Mouse (Mus musculus) bone marrow macrophage, adult 2 months (primary cell): Measurements from ENCODE around the gene Tbxa2r. TPM values are rescaled to one million over a fixed set of nuclear protein-coding genes. Genes with fewer than 3 reads are reported as not detected.

Experiments
- H3K27ac ChIP-seq: 2 replicates; pipeline ENCODE4 v1.5.1; 2012; ENCODE audit warnings: low read depth, low read length; ENCODE audit not compliant: insufficient read depth
- H3K4me1 ChIP-seq: 2 replicates; pipeline ENCODE4 v1.6.1; 2012; ENCODE audit warnings: low read length; ENCODE audit not compliant: control insufficient read depth, insufficient read depth
- H3K4me3 ChIP-seq: 2 replicates; pipeline ENCODE4 v1.5.1; 2012; ENCODE audit warnings: mild to moderate bottlenecking, low read length, moderate library complexity; ENCODE audit not compliant: insufficient read depth
- CTCF ChIP-seq: IDR thresholded peaks from 2 replicates; pipeline ENCODE4 v1.5.1; 2012; ENCODE audit warnings: low read depth, mild to moderate bottlenecking, low read length, moderate library complexity
- POLR2A ChIP-seq: IDR thresholded peaks from 2 replicates; pipeline ENCODE4 v1.6.1; 2012; ENCODE audit warnings: mild to moderate bottlenecking, low read depth, low read length, borderline replicate concordance
- polyA plus RNA-seq: library from polyadenylated mRNA; stranded (reverse); fragments of >200 nt; gene quantifications from 2 replicates; pipeline ENCODE4 v1.2.4, GENCODE M21; 2012; ENCODE audit not compliant: missing spikeins, insufficient read depth, insufficient read length

Tbxa2r gene
- polyA plus RNA-seq, 1 experiment, result not detected

DNA sequence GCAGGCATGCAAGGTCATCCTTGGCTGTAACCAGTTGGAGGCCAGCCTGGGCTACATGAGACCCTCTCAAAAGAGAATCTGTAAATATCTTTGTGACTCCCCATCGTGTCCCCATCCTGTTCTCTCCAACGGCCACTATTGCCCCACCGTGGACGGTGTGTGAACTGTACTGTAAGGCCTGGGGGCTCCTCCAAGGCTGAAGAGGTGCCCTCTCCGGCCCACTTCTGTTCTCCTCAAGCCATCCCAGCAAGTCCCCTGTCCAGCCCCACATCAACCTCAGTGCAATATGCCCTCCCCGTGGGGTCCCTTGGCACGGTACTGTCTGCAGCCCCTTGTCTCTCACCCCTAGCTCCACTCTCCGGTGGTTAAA, 9.2 kb upstream of the Tbxa2r start:
- H3K4me1 ChIP-seq, result peaks cover 15% of the 10 kb centered on the region
- TF ChIP-seq CTCF, result no peak
- TF ChIP-seq POLR2A, result no peak
- peak overlapping the region; percentile 85 for H3K27ac ChIP-seq
- H3K4me3 ChIP-seq, result peak overlapping the region; percentile 58

DNA sequence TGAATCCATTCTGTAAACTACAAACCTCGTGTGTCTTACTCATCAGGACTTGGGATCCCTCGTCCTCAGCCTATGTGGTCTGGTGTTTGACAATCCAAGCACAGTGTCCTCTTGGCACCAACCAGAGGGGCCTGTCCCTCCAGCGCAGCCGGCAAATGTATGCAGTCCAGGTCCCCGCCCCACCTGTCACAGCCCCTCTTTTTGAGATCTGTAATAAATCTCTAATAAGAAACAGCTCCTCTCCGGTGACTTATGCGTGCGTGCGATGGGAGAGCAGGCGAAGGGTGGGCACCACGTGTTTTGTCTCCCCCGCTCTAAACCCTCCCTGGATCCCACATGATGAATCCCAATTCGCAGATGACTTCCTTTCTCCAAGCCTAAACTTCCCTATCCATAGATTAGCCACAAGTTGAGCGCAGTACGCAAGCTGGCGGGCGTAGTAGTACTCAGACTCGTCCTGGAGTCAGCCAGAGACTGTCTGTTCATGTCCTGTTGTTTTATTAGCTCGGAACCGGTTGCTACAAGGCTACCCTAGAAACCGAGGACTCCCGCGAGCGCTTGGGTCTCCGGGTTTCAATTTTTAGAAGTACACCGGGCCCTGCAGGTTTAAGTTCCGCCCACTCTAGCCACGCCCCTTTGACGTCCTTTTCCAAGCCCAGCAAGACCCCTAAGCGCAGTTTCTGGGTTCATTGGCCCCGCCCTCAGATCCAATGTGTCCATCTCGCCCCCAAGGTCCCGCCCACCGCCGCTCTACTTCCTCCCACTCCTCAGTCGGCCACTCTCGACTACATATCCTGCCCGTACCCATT, 8.6 kb upstream of the Tbxa2r start:
- TF ChIP-seq POLR2A (no peak), CTCF (no peak)
- H3K4me3 ChIP-seq, result peak overlapping the region; percentile 58
- peaks cover 15% of the 10 kb centered on the region for H3K4me1 ChIP-seq
- peak overlapping the region; percentile 85 for H3K27ac ChIP-seq

DNA sequence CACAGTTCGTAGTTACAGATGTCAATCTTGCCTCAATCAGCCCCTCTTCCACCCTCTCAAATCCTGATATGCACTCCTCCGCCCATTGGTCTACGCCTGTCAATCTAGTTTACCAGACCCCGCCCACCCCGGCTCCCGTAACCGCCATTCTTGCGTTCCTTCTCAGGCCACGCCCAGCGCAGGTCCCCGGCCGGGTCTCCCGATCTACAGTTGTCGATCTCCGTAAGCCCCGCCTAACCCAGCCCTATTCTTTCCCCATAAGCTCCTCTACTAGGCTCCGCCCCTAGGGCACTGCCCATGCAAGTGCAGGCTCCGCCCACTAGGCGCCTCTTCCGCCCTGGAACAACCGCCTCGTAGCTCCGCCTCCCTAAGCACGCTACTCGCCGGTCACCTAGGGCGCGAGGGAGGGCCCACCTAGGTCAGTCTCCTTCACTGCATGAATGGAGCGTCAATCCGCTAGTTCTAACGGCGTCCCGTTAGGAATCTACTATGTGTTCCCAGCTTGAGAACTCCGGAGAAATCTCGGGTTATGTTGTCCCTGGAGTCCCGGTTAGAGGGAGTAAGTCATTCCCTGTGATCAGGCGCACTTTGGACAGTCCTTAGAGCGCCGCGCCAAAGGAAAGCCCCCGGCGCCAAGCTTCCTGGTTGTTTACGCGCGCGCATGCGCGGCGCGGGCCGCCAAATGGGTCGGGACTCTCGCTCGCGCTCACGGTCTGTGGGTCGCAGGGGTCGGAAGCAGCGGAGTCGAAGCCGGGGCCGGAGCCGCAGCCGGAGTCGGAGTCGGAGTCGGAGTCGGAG, 7.8 kb upstream of the Tbxa2r start, which contains the start of gene Cactin:
Gene Cactin, plus strand, starts transcription at position 554 of the 798 bp plus-strand sequence.
- no peak for TF ChIP-seq POLR2A
- TF ChIP-seq CTCF, result no peak
- Histone ChIP-seq H3K4me3 (peak within 1 kb of the TSS; percentile 92), H3K4me1 (peaks cover 15% of the 10 kb centered on the region), H3K27ac (peak within 1 kb of the TSS; percentile 96)

DNA sequence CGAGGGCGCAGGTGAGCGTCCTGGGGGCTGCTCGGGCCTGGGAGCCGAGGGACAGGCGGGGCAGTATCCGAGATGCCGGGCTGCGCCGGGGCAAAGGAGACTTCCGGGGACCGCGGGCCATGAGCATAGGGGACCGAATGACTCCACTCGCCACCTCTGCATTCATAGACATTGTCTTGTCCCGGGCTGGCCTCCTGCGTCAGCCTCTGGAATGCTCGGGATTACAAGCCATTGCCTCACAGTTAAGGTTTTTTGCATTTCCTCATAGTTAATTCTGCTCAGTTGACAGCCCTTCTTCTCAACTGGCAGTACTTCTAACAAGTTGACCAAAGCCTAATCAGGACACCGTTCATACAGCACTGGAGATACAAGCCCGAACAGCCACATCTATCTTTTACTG, 7.1 kb upstream of the Tbxa2r start:
- TF ChIP-seq POLR2A (no peak), CTCF (no peak)
- peak overlapping the region; percentile 96 for H3K27ac ChIP-seq
- H3K4me3 ChIP-seq, result peak overlapping the region; percentile 92
- peaks cover 15% of the 10 kb centered on the region for H3K4me1 ChIP-seq

DNA sequence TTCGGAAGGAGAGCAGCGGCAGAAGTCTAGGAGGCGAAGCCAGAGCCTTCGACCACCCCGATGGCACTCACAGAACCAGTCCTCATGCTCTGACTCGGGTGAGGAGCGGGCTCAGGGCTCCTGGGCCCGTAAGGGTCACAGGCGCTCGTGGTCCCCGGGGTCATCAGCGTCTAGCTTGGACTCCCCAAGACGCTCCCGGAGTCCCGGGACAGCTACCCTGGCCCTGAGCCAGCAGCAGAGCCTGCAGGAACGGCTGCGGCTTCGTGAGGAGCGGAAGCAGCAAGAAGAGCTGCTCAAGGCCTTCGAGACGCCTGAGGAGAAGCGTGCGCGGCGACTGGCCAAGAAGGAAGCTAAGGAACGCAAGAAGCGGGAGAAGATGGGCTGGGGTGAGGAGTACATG, 6.1 kb upstream of the Tbxa2r start:
- Histone ChIP-seq H3K27ac (no peak overlapping the region), H3K4me1 (peaks cover 15% of the 10 kb centered on the region), H3K4me3 (peak overlapping the region; percentile 14)
- TF ChIP-seq POLR2A (no peak), CTCF (no peak)

DNA sequence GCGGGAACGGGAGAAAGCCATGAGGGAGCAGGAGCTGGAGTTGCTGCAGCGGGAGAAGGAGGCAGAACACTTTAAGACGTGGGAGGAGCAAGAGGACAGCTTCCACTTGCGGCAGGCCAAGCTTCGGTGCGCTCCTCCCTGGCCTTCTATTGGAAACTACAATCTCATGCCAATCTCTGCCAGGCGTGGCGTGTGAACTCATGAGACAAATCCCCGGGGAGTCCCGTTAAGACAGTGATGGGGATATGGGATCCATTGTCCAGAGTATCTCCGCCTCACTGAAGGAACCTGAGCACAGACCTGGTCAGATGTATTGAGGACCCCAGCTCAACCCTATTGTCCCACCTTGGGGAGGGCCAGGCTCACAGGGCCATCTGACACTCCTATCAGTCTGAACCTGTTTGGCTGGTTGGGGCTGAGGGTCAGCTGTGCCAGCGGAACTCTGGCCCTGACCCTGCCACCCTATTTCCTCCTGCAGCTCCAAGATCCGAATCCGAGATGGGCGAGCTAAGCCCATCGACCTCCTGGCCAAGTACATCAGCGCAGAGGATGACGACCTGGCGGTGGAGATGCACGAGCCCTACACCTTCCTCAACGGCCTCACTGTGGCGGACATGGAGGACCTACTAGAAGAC, 5.3 kb upstream of the Tbxa2r start:
- TF ChIP-seq POLR2A (no peak), CTCF (no peak)
- Histone ChIP-seq H3K4me1 (peaks cover 8% of the 10 kb centered on the region), H3K27ac (no peak overlapping the region), H3K4me3 (no peak overlapping the region)

DNA sequence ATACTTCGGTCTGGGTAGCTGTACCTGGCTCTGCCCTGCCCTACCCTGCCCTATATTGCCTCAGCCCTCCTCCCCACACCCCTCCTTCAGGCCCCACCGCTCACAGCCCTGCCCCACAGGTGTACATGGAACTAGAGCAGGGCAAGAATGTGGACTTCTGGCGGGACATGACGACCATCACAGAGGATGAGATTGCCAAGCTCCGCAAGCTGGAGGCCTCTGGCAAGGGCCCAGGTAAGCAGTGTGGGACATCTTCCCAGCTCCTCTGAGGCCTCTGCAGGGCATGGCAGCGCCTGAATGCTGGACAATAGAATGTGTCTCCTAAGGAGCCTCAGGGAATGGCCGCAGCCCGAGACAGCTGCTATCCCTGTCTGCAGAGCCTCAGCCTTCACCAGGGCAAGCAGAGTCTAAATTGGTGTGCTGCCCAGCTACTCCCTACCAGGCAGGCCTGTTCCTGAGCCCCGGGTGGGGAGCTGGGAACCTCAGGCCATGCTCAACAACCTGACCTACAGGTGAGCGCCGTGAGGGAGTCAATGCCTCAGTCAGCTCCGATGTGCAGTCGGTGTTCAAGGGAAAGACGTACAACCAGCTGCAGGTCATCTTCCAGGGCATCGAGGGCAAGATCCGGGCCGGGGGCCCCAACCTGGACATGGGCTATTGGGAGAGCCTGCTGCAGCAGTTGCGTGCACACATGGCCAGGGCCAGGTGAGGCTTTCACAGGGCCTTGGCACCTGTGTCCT, 4.6 kb upstream of the Tbxa2r start:
- no peak overlapping the region for H3K4me3 ChIP-seq
- peaks cover 1% of the 10 kb centered on the region for H3K4me1 ChIP-seq
- H3K27ac ChIP-seq, result no peak overlapping the region
- TF ChIP-seq POLR2A (no peak), CTCF (no peak)

DNA sequence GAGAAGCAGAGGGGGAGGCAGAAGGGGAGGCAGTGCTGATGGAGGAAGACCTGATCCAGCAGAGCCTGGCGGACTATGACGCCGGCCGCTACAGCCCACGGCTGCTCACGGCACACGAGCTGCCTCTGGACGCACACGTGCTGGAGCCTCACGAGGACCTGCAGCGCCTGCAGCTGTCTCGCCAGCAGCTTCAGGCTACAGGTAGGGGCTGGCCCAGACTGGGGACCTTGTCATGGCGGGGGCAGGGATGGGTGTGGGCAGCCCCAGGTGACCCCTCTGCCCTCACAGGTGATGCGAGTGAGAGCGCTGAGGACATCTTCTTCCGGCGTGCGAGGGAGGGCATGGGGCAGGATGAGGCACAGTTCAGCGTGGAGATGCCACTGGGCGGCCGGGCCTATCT, 3.4 kb upstream of the Tbxa2r start:
- Histone ChIP-seq H3K4me3 (no peak overlapping the region), H3K4me1 (no peaks in the 10 kb centered on the region), H3K27ac (no peak overlapping the region)
- TF ChIP-seq CTCF, result no peak
- no peak for TF ChIP-seq POLR2A

DNA sequence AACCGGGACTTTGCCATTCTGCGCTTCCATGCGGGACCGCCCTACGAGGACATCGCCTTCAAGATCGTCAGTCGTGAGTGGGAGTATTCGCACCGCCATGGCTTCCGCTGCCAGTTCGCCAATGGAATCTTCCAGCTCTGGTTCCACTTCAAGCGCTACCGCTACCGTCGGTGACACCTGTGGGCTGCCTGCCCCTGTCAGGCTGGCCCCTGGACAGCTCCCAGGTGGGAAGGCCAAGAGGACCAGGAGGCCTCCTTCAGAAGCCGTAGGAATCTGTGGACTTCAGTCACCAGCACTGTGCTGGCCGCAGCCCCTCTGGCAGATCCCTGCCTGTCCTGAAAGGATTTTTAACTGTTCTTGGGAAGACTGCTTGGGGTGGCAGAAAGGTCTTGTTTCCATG, 2.8 kb upstream of the Tbxa2r start:
- Histone ChIP-seq H3K27ac (no peak overlapping the region), H3K4me1 (no peaks in the 10 kb centered on the region), H3K4me3 (no peak overlapping the region)
- TF ChIP-seq POLR2A, result no peak
- TF ChIP-seq CTCF, result no peak
